Mouse (Mus musculus) CH12.LX (cell line): ENCODE results near the gene Lrrc28. TPM values are rescaled to one million over a fixed set of nuclear protein-coding genes. Genes with fewer than 3 reads are reported as not detected.

ENCODE experiments used
- DNase-seq: peaks from one replicate; pipeline ENCODE4 v3.0.0-alpha.2; 2013; ENCODE audit errors: extremely low read depth
- H3K27ac ChIP-seq: 2 replicates; pipeline ENCODE4 v1.5.1; 2012; ENCODE audit warnings: low read depth, mild to moderate bottlenecking, control low read depth, moderate library complexity; ENCODE audit not compliant: insufficient read depth
- H3K27me3 ChIP-seq: replicated peaks from 2 replicates; pipeline ENCODE3; 2012; ENCODE audit warnings: inconsistent platforms
- H3K36me3 ChIP-seq, 2 experiments: replicated peaks in 1 of 2; 2 replicates each; pipeline versions ENCODE3 to v1.6.1; 2012; ENCODE audit warnings: inconsistent platforms in 1 of 2, low read length in 1 of 2, mild to moderate bottlenecking in 1 of 2, mixed read lengths in 1 of 2, moderate library complexity in 1 of 2; ENCODE audit not compliant: control insufficient read depth in 1 of 2, insufficient read depth in 1 of 2
- H3K4me1 ChIP-seq, 2 experiments: 2 replicates each; pipeline ENCODE4 v1.6.1; 2012; ENCODE audit warnings: inconsistent platforms in 1 of 2, moderate library complexity in 1 of 2; ENCODE audit not compliant: insufficient read depth in 2 of 2, control insufficient read depth in 1 of 2
- H3K4me2 ChIP-seq: 2 replicates; pipeline ENCODE4 v1.6.1; 2012; ENCODE audit warnings: low read depth, mild to moderate bottlenecking, control low read depth; ENCODE audit not compliant: poor library complexity, insufficient read depth, severe bottlenecking
- H3K4me3 ChIP-seq, 3 experiments: fragments of 150-350 bp in 1 of 3; sonication (generic) in 1 of 3; replicated peaks in 1 of 3; 2 replicates each; pipeline versions ENCODE3 to v1.5.1; 2011 to 2012; ENCODE audit warnings: low read depth in 2 of 3, low read length in 2 of 3, mild to moderate bottlenecking in 2 of 3, moderate library complexity in 2 of 3, control low read depth in 1 of 3, improper control_type of control experiment in 1 of 3, inconsistent platforms in 1 of 3, mixed read lengths in 1 of 3; ENCODE audit not compliant: poor library complexity in 1 of 3
- H3K79me2 ChIP-seq: replicated peaks from 2 replicates; pipeline ENCODE4 v1.6.1; 2012; ENCODE audit warnings: mild to moderate bottlenecking, moderate library complexity; ENCODE audit not compliant: control insufficient read depth, poor library complexity, insufficient read depth, severe bottlenecking; ENCODE audit errors: extremely low read depth
- H3K9ac ChIP-seq: 2 replicates; pipeline ENCODE4 v1.6.1; 2012; ENCODE audit warnings: low read depth, mild to moderate bottlenecking, control low read depth, moderate library complexity; ENCODE audit not compliant: insufficient read depth
- H3K9me3 ChIP-seq: replicated peaks from 2 replicates; pipeline ENCODE3; 2012; ENCODE audit warnings: low read length, inconsistent platforms, mixed read lengths
- BHLHE40 ChIP-seq: IDR thresholded peaks from 2 replicates; pipeline ENCODE4 v1.6.1; 2011; ENCODE audit warnings: mild to moderate bottlenecking, low read depth, low read length, improper control_type of control experiment
- GABPA ChIP-seq: IDR thresholded peaks from 2 replicates; pipeline ENCODE4 v1.6.1; 2012; ENCODE audit warnings: low read depth, low read length, improper control_type of control experiment, inconsistent platforms; ENCODE audit not compliant: insufficient replicate concordance
- IRF4 ChIP-seq: IDR thresholded peaks from 2 replicates; pipeline ENCODE4 v1.6.1; 2014; ENCODE audit warnings: low read depth, mild to moderate bottlenecking, inconsistent platforms, low read length, improper control_type of control experiment
- JUN ChIP-seq: IDR thresholded peaks from 2 replicates; pipeline ENCODE4 v1.6.1; 2011; ENCODE audit warnings: low read depth, mild to moderate bottlenecking, low read length, improper control_type of control experiment, moderate library complexity; ENCODE audit not compliant: insufficient read depth
- JUND ChIP-seq: conservative IDR thresholded peaks from 2 replicates; pipeline ENCODE4 v1.6.1; 2011; ENCODE audit warnings: low read depth, low read length, improper control_type of control experiment
- KAT2A ChIP-seq: IDR thresholded peaks from 2 replicates; pipeline ENCODE4 v1.6.1; 2012; ENCODE audit warnings: low read length, improper control_type of control experiment, inconsistent platforms; ENCODE audit not compliant: insufficient replicate concordance
- MAX ChIP-seq: IDR thresholded peaks from 2 replicates; pipeline ENCODE4 v1.6.1; 2011; ENCODE audit warnings: low read length, improper control_type of control experiment
- MEF2A ChIP-seq: IDR thresholded peaks from 2 replicates; pipeline ENCODE4 v1.6.1; 2014; ENCODE audit warnings: low read depth, mild to moderate bottlenecking, inconsistent platforms, low read length, improper control_type of control experiment, borderline replicate concordance
- MXI1 ChIP-seq: IDR thresholded peaks from 2 replicates; pipeline ENCODE4 v1.6.1; 2011; ENCODE audit warnings: mild to moderate bottlenecking, low read depth, low read length, improper control_type of control experiment
- MYC ChIP-seq: IDR thresholded peaks from 2 replicates; pipeline ENCODE4 v1.6.1; 2011; ENCODE audit warnings: low read depth, mild to moderate bottlenecking, improper control_type of control experiment, low read length
- NELFE ChIP-seq: IDR thresholded peaks from 2 replicates; pipeline ENCODE4 v1.6.1; 2011; ENCODE audit warnings: low read depth, low read length, improper control_type of control experiment
- POLR2A ChIP-seq: IDR thresholded peaks from 2 replicates; pipeline ENCODE4 v1.6.1; 2011; ENCODE audit warnings: low read depth, mild to moderate bottlenecking, improper control_type of control experiment, low read length
- POLR2AphosphoS2 ChIP-seq: IDR thresholded peaks from 2 replicates; pipeline ENCODE4 v1.6.1; 2011; ENCODE audit warnings: low read depth, low read length, improper control_type of control experiment
- RAD21 ChIP-seq: IDR thresholded peaks from 2 replicates; pipeline ENCODE4 v1.6.1; 2011; ENCODE audit warnings: low read depth, mild to moderate bottlenecking, low read length, improper control_type of control experiment, moderate library complexity
- TCF12 ChIP-seq: IDR thresholded peaks from 2 replicates; pipeline ENCODE4 v1.6.1; 2014; ENCODE audit warnings: low read depth, mild to moderate bottlenecking, inconsistent platforms, low read length, improper control_type of control experiment
- USF1 ChIP-seq: IDR thresholded peaks from 2 replicates; pipeline ENCODE4 v1.6.1; 2014; ENCODE audit warnings: low read depth, mild to moderate bottlenecking, inconsistent platforms, low read length, improper control_type of control experiment
- USF2 ChIP-seq: conservative IDR thresholded peaks from 2 replicates; pipeline ENCODE4 v1.6.1; 2011; ENCODE audit warnings: low read depth, low read length, improper control_type of control experiment
- ZC3H11A ChIP-seq: IDR thresholded peaks from 2 replicates; pipeline ENCODE4 v1.6.1; 2012; ENCODE audit warnings: low read depth, mild to moderate bottlenecking, inconsistent platforms, low read length, improper control_type of control experiment
- dilution Hi-C: fragments of 300-500 bp; cut with MboI; formaldehyde crosslinking; loops from 2 replicates; pipeline ENCODE4 v1.14.3; 2020; ENCODE audit warnings: low sequenced_read_pairs; ENCODE audit not compliant: extremely low pct_unique_long_range_greater_than_20kb, extremely low pct_ligation_motif_present
- in situ Hi-C: fragments of 300-500 bp; cut with MboI; formaldehyde crosslinking; loops from 3 replicates; pipeline ENCODE4 v1.14.3; 2019; ENCODE audit warnings: low sequenced_read_pairs, low pct_ligation_motif_present, low pct_unique_long_range_greater_than_20kb, mixed read lengths
- polyA plus RNA-seq: library from polyadenylated mRNA; unstranded; fragments of >175 nt; gene quantifications from 2 replicates; pipeline ENCODE4 v1.2.1, GENCODE M21; 2012; ENCODE audit warnings: low read depth; ENCODE audit not compliant: insufficient read length
- total RNA-seq, 2 experiments: library from RNA; depleted of rRNA; stranded (reverse); fragments of 300-350 nt in 1 of 2; fragments of >200 nt in 1 of 2; gene quantifications; 2 replicates each; pipeline ENCODE4 v1.2.3; 2012 to 2014

The Lrrc28 gene
- total and polyA plus RNA-seq, 3 experiments, result 41.6 to 63.5 (median 59.2) TPM

DNA sequence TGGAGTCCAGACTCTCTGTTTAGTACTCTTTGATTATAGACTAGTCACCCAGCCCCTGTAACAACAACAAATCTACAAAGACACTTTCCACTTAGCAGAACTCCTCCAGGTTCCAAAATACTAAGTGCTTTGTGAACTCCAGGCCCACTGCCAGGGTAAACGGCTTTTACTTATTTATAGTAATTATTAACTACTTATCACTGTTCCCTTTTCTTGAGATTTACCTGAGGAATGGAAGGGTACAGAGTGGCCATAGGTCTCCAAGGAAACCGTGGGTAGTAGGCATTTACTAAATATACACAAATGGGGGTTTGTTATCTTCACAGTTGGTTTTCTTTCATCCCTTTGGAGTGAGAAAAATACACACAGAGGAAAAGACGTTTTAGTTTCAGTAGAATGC is 43.2 kb upstream of the Lrrc28 start:
- Histone ChIP-seq H3K27me3 (no peaks in the 10 kb centered on the region), H3K27ac (no peak overlapping the region), H3K4me1 (peaks cover 2 to 5% of the 10 kb centered on the region in 2 experiments; a peak in 3 of 4 replicates), H3K36me3 (peaks cover 0 to 1% of the 10 kb centered on the region in 2 experiments), H3K4me3 (no peak overlapping the region), H3K9ac (no peak overlapping the region), H3K9me3 (peaks cover 3% of the 10 kb centered on the region), H3K4me2 (no peak overlapping the region), H3K79me2 (no peaks in the 10 kb centered on the region)
- dilution Hi-C loops (no loop called here), in situ Hi-C loops (loop anchor here (25.0 kb wide), 1 partner anchor 449 kb away; no protein-coding TSS in a partner anchor)
- TF ChIP-seq POLR2A (no peak), KAT2A (no peak), JUN (no peak), TCF12 (no peak), MYC (no peak), GABPA (no peak), MEF2A (no peak)
- DNase-seq, result no peak

DNA sequence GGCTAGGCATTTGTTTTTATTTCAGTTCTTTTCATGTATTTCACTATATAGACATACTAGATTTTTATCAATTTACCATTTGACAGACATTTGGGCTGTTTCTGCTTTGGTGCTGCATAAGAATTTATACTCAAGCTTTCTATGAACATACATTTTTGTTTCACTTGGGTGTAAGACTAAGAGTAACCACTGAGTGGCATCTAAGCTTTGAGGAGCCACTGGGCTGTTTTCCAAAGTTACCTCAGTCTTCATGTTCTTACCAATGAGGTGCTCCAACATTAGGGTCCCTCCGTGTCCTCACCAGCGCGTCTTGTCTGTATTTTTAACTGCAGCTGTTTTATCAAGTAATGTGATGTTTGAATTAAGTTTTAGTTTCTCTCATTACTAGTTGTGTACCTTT is 41.5 kb upstream of the Lrrc28 start:
- no peaks in the 10 kb centered on the region for H3K27me3 ChIP-seq
- no peaks in the 10 kb centered on the region for H3K4me1 ChIP-seq
- TF ChIP-seq MAX (no peak), JUND (no peak), BHLHE40 (no peak), MXI1 (no peak), JUN (no peak)
- dilution Hi-C loops (no loop called here), in situ Hi-C loops (loop anchor here (25.0 kb wide), 1 partner anchor 451 kb away; no protein-coding TSS in a partner anchor)
- no peak overlapping the region for H3K27ac ChIP-seq
- H3K4me2 ChIP-seq, result no peak overlapping the region
- no peak overlapping the region for H3K4me3 ChIP-seq
- no peak for DNase-seq
- H3K79me2 ChIP-seq, result no peaks in the 10 kb centered on the region
- H3K9me3 ChIP-seq, result peaks cover 3% of the 10 kb centered on the region
- H3K9ac ChIP-seq, result no peak overlapping the region
- peaks cover 0 to 9% of the 10 kb centered on the region in 2 experiments for H3K36me3 ChIP-seq

DNA sequence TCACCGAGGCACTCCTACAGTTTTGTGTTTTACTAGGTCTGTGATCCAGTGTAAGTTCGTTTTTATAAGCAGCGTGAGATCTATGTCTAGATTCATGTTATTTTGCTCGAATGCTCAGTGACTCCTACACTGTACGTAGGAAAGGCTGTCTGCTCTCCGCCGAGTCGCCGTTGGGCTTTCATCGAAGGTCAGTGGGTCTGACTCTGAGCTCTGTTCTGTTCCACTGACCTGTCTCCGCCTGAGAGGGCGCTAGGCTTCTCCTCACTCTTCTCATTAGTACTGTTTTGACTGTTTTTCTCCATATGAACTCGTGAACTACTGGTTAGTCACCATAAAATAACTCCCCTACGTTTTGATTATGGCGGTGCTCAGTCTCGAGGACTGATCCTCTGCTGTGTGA is 37.9 kb upstream of the Lrrc28 start:
- TF ChIP-seq BHLHE40 (no peak), POLR2AphosphoS2 (no peak), USF1 (no peak), MXI1 (no peak), NELFE (no peak), ZC3H11A (no peak), RAD21 (no peak), USF2 (no peak), IRF4 (no peak)
- Histone ChIP-seq H3K36me3 (peaks cover 0 to 19% of the 10 kb centered on the region in 2 experiments), H3K4me1 (peaks cover 2 to 6% of the 10 kb centered on the region in 2 experiments; a peak in 1 of 4 replicates), H3K9ac (no peak overlapping the region), H3K79me2 (no peaks in the 10 kb centered on the region), H3K9me3 (peaks cover 3% of the 10 kb centered on the region), H3K27me3 (no peaks in the 10 kb centered on the region), H3K4me2 (no peak overlapping the region), H3K27ac (no peak overlapping the region), H3K4me3 (no peak overlapping the region)
- in situ Hi-C loops (loop anchor here (25.0 kb wide), 1 partner anchor 454 kb away; no protein-coding TSS in a partner anchor), dilution Hi-C loops (no loop called here)
- DNase-seq, result no peak
